Mouse (Mus musculus): Measurements from ENCODE around the gene Olfr629.
"Not testable (repeated sequence)": the region's sequence is repeated elsewhere in the genome, so short reads cannot be mapped to it uniquely, and the experiment has no call there.

GRCm38 (mm10) chr7:103716398-103716797, 28.3 kb downstream of the Olfr629 start:
- not testable (repeated sequence) for TF ChIP-seq POLR2A (IDR thresholded peaks at IDR 0.05; ENCODE audit: borderline replicate concordance, low read depth, low read length); CTCF (IDR thresholded peaks at IDR 0.05; ENCODE audit: low read depth, low read length)
